Mouse (Mus musculus) heart, postnatal 0 days (tissue): ENCODE results near the gene Rusc2.

Experiments used
- CTCF ChIP-seq: IDR thresholded peaks from 2 replicates; pipeline ENCODE4 v1.5.1; 2016; ENCODE audit warnings: antibody characterized with exemption, control low read depth, low read depth
- EP300 ChIP-seq: IDR thresholded peaks from 2 replicates; pipeline ENCODE4 v1.6.1; 2016; ENCODE audit warnings: antibody characterized with exemption, low read depth

DNA sequence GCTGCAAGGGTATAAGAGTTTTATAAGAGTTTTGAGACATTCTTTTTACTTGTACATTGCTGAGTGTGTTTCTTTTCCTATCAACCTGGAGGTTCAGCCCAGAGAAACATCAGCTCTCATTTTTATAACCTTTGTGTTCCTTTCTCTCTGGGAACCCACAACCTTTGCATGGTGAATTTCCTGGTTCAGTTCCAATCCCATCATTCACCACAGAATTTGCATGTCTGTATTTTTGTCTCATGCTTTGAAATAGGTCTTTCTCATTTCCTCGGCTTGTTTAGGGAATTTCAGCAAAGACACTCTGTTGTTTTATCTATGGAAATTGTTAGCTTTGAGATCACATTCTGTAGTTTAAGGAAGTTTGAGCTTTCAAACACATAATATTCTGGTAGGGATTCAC, 91.9 kb downstream of the Rusc2 start:
- no peak for TF ChIP-seq CTCF
- no peak for TF ChIP-seq EP300
